Mouse (Mus musculus): Measurements from ENCODE around the gene Carns1. TPM values are rescaled to one million over a fixed set of nuclear protein-coding genes. Genes with fewer than 3 reads are reported as not detected.

Gene Carns1
- total and polyA plus RNA-seq, 3 experiments: 1.7 to 4.0 (median 3.8) TPM

- Histone ChIP-seq H3K4me1 (ENCODE audit: control insufficient read depth in 1 of 2, insufficient read depth in 2 of 2) (peaks cover 15 to 76% of the 10 kb centered on the region in 2 experiments), H3K27me3 (replicated peaks) (no peaks in the 10 kb centered on the region), H3K79me2 (replicated peaks; ENCODE audit: control insufficient read depth, extremely low read depth, insufficient read depth, poor library complexity, severe bottlenecking) (peaks cover 27% of the 10 kb centered on the region), H3K9me3 (replicated peaks; ENCODE audit: low read length) (no peaks in the 10 kb centered on the region), H3K4me2 (ENCODE audit: insufficient read depth, low read depth, poor library complexity, severe bottlenecking) (no peak overlapping the region), H3K36me3 (replicated peaks in 1 of 2; ENCODE audit: control insufficient read depth in 1 of 2, insufficient read depth in 1 of 2, low read length in 1 of 2) (peaks cover 36 to 56% of the 10 kb centered on the region in 2 experiments), H3K27ac (ENCODE audit: insufficient read depth, low read depth) (0 out of 2 replicates have a peak overlapping the region, but pooled peaks have one; percentile 27), H3K4me3 (replicated peaks in 1 of 3; ENCODE audit: low read depth in 2 of 3, low read length in 2 of 3, poor library complexity in 1 of 3) (no peak overlapping the region), H3K9ac (ENCODE audit: insufficient read depth, low read depth) (no peak overlapping the region)
- TF ChIP-seq RAD21 (IDR thresholded peaks at IDR 0.05; ENCODE audit: low read depth, low read length) (no peak), SMC3 (IDR thresholded peaks at IDR 0.05; ENCODE audit: low read depth, low read length) (no peak), JUN (IDR thresholded peaks at IDR 0.05; ENCODE audit: insufficient read depth, low read depth, low read length) (no peak), IRF4 (IDR thresholded peaks at IDR 0.05; ENCODE audit: low read depth, low read length) (no peak), TBP (conservative IDR thresholded peaks at IDR 0.05; ENCODE audit: low read depth, low read length) (no peak), USF2 (conservative IDR thresholded peaks at IDR 0.05; ENCODE audit: low read depth, low read length) (no peak), PAX5 (IDR thresholded peaks at IDR 0.05; ENCODE audit: low read length) (no peak), NELFE (IDR thresholded peaks at IDR 0.05; ENCODE audit: low read depth, low read length) (no peak), ELF1 (IDR thresholded peaks at IDR 0.05; ENCODE audit: low read depth, low read length) (no peak), CTCF (conservative IDR thresholded peaks at IDR 0.05 in 1 of 2, IDR thresholded peaks at IDR 0.05 in 1 of 2; ENCODE audit: low read depth in 2 of 2, low read length in 2 of 2) (no peak), CHD1 (IDR thresholded peaks at IDR 0.05; ENCODE audit: low read depth, low read length) (no peak), POLR2AphosphoS2 (IDR thresholded peaks at IDR 0.05; ENCODE audit: low read depth, low read length) (no peak), MYC (IDR thresholded peaks at IDR 0.05; ENCODE audit: low read depth, low read length) (no peak), MAZ (IDR thresholded peaks at IDR 0.05; ENCODE audit: low read depth, low read length) (no peak), RCOR1 (conservative IDR thresholded peaks at IDR 0.05; ENCODE audit: low read depth, low read length) (no peak)
- DNase-seq (ENCODE audit: extremely low read depth): no peak
- dilution Hi-C loops (cut with MboI; ENCODE audit: extremely low pct_ligation_motif_present, extremely low pct_unique_long_range_greater_than_20kb, low sequenced_read_pairs) (no loop called here), in situ Hi-C loops (cut with MboI; ENCODE audit: low pct_ligation_motif_present, low pct_unique_long_range_greater_than_20kb, low sequenced_read_pairs) (loop anchor here (5.0 kb wide), 1 partner anchor 73 kb away; the partner anchor contains the start of gene Rad9a)
These were observed 45.8 kb downstream of the Carns1 start for GRCm38 (mm10) chr19:4129462-4129861.

- no peak for DNase-seq (ENCODE audit: extremely low read depth)
- Histone ChIP-seq H3K36me3 (replicated peaks in 1 of 2; ENCODE audit: control insufficient read depth in 1 of 2, insufficient read depth in 1 of 2, low read length in 1 of 2) (peaks cover 25 to 40% of the 10 kb centered on the region in 2 experiments), H3K4me2 (ENCODE audit: insufficient read depth, low read depth, poor library complexity, severe bottlenecking) (peak overlapping the region; percentile 85), H3K4me1 (ENCODE audit: control insufficient read depth in 1 of 2, insufficient read depth in 2 of 2) (peaks cover 14 to 73% of the 10 kb centered on the region in 2 experiments), H3K9me3 (replicated peaks; ENCODE audit: low read length) (no peaks in the 10 kb centered on the region), H3K27me3 (replicated peaks) (no peaks in the 10 kb centered on the region), H3K9ac (ENCODE audit: insufficient read depth, low read depth) (peak overlapping the region; percentile 88), H3K4me3 (replicated peaks in 1 of 3; ENCODE audit: low read depth in 2 of 3, low read length in 2 of 3, poor library complexity in 1 of 3) (peak overlapping the region; percentile 84 to 99 (median 93)), H3K79me2 (replicated peaks; ENCODE audit: control insufficient read depth, extremely low read depth, insufficient read depth, poor library complexity, severe bottlenecking) (peaks cover 27% of the 10 kb centered on the region), H3K27ac (ENCODE audit: insufficient read depth, low read depth) (peak overlapping the region; percentile 29; the same call in 1 of the 2 replicates)
- in situ Hi-C loops (cut with MboI; ENCODE audit: low pct_ligation_motif_present, low pct_unique_long_range_greater_than_20kb, low sequenced_read_pairs): loop anchor here (5.0 kb wide), 1 partner anchor 75 kb away; the partner anchor contains the start of gene Rad9a
- dilution Hi-C loops (cut with MboI; ENCODE audit: extremely low pct_ligation_motif_present, extremely low pct_unique_long_range_greater_than_20kb, low sequenced_read_pairs): no loop called here
- no peak for TF ChIP-seq JUND (conservative IDR thresholded peaks at IDR 0.05; ENCODE audit: low read depth, low read length)
- TF ChIP-seq ZC3H11A (IDR thresholded peaks at IDR 0.05; ENCODE audit: low read depth, low read length): no peak
- no peak for TF ChIP-seq SMC3 (IDR thresholded peaks at IDR 0.05; ENCODE audit: low read depth, low read length)
- TF ChIP-seq RAD21 (IDR thresholded peaks at IDR 0.05; ENCODE audit: low read depth, low read length): no peak
- no peak for TF ChIP-seq GABPA (IDR thresholded peaks at IDR 0.05; ENCODE audit: insufficient replicate concordance, low read depth, low read length)
- no peak; the same call in 1 of the 2 replicates for TF ChIP-seq POLR2A (IDR thresholded peaks at IDR 0.05; ENCODE audit: low read depth, low read length)
- TF ChIP-seq SIN3A (IDR thresholded peaks at IDR 0.05; ENCODE audit: low read length): no peak
- TF ChIP-seq E2F4 (IDR thresholded peaks at IDR 0.05; ENCODE audit: insufficient replicate concordance, low read depth, low read length): no peak
- TF ChIP-seq ETS1 (conservative IDR thresholded peaks at IDR 0.05; ENCODE audit: low read depth, low read length): no peak
- no peak for TF ChIP-seq MAX (IDR thresholded peaks at IDR 0.05; ENCODE audit: low read length)
- no peak for TF ChIP-seq USF2 (conservative IDR thresholded peaks at IDR 0.05; ENCODE audit: low read depth, low read length)
- no peak for TF ChIP-seq POLR2AphosphoS2 (IDR thresholded peaks at IDR 0.05; ENCODE audit: low read depth, low read length)
- TF ChIP-seq MXI1 (IDR thresholded peaks at IDR 0.05; ENCODE audit: low read depth, low read length): no peak
- no peak for TF ChIP-seq EP300 (IDR thresholded peaks at IDR 0.05; ENCODE audit: low read length)
- no peak for TF ChIP-seq CHD1 (IDR thresholded peaks at IDR 0.05; ENCODE audit: low read depth, low read length)
- no peak for TF ChIP-seq ZMIZ1 (IDR thresholded peaks at IDR 0.05; ENCODE audit: low read depth, low read length)
These were observed 48.4 kb downstream of the Carns1 start for GRCm38 (mm10) chr19:4126759-4127495.
